Mouse (Mus musculus) heart, postnatal 0 days (tissue): ENCODE data around the gene Sik3.

ENCODE experiments used
- CTCF ChIP-seq: IDR thresholded peaks from 2 replicates; pipeline ENCODE4 v1.5.1; 2016; ENCODE audit warnings: antibody characterized with exemption, control low read depth, low read depth
- EP300 ChIP-seq: IDR thresholded peaks from 2 replicates; pipeline ENCODE4 v1.6.1; 2016; ENCODE audit warnings: antibody characterized with exemption, low read depth

GRCm38 (mm10) chr9:46066711-46067110 is 54.1 kb downstream of the Sik3 start:
- no peak for TF ChIP-seq CTCF
- TF ChIP-seq EP300: no peak
